Comparison of ENCODE assay signal across 10 mouse cellular contexts in the genomic region with DNA sequence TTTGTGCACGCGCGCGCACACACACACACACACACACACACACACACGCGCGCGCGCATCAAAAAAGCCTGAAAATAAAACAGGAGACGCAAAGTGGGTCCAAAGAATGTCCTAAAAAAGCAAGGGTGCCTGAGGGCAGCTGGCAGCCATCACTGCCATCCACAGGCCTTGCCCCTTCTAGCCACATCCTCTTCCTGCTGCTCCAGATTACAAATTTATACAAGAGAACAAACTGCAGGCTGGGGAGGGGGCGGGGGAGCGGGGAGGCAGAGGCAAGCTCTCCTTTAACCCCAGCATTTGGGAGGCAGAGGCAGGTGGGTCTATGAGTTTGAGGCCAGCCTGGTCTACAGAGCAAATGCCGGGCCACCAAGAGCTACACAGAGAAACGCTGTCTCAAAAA. TPM values are rescaled to one million over a fixed set of nuclear protein-coding genes. Genes with fewer than 3 reads are reported as not detected.
DNase-seq lines count a peak whose midpoint lies in the region; ATAC-seq and TF ChIP-seq lines count a peak whose summit lies in the region.
"Had no signal": no experiment of that assay in that cellular context is flagged by ENCODE, and none has a peak within 500 bp of the region (broad histone marks: within the 10 kb centered on the region; RNA-seq: fewer than 3 reads in every experiment).

No protein-coding gene starts in this region.

- no peak for TF ChIP-seq CTCF in midbrain, postnatal 0 days (IDR thresholded peaks at IDR 0.05)

- no peak overlapping the region for H3K9ac ChIP-seq in hindbrain, embryonic 15.5 days
- no peak overlapping the region for H3K9ac ChIP-seq in midbrain, postnatal 0 days (replicated peaks; ENCODE audit: low read length, poor library complexity, severe bottlenecking)

- WGBS in forebrain, embryonic 10.5 days, result 89% methylated on average over 14 of the region's 14 CpGs
- WGBS in hindbrain, embryonic 15.5 days, result 83% methylated on average over 14 of the region's 14 CpGs
- 84% methylated on average over 14 of the region's 14 CpGs for WGBS in midbrain, postnatal 0 days

- H3K4me3 ChIP-seq in forebrain, embryonic 10.5 days, result no peak overlapping the region
- no peak overlapping the region for H3K4me3 ChIP-seq in hindbrain, embryonic 15.5 days
- no peak overlapping the region for H3K4me3 ChIP-seq in midbrain, postnatal 0 days (ENCODE audit: low read depth, low read length)

- H3K36me3 ChIP-seq in forebrain, embryonic 10.5 days (replicated peaks), result 0 out of 2 replicates have a peak, but pooled peaks cover 5% of the 10 kb centered on the region
- no peaks in the 10 kb centered on the region for H3K36me3 ChIP-seq in hindbrain, embryonic 15.5 days
- no peaks in the 10 kb centered on the region for H3K36me3 ChIP-seq in midbrain, postnatal 0 days (ENCODE audit: insufficient read depth, low read length)

- H3K4me2 ChIP-seq in hindbrain, embryonic 15.5 days, result no peak overlapping the region
- no peak overlapping the region for H3K4me2 ChIP-seq in midbrain, postnatal 0 days (ENCODE audit: low read depth, low read length, poor library complexity, severe bottlenecking)

- DNase-seq in T-cell, adult 2 months (ENCODE audit: low spot score), result peak; percentile 52
- no peak for DNase-seq in forebrain, embryonic 10.5 days (ENCODE audit: extremely low spot score, low spot score)
- no peak for DNase-seq in midbrain, postnatal 0 days (ENCODE audit: low spot score)
- DNase-seq in MN1 (ENCODE audit: low spot score), result no peak
- no peak for DNase-seq in right cerebral cortex, postnatal 25 days
- DNase-seq in urinary bladder, adult 2 months (ENCODE audit: low spot score), result no peak
- no peak for DNase-seq in testis, postnatal 14 days (ENCODE audit: low spot score)
- DNase-seq: gastrocnemius, postnatal 36 days; layer of hippocampus, adult 9-11 months had no signal

- H3K27me3 ChIP-seq in forebrain, embryonic 10.5 days (ENCODE audit: poor library complexity, severe bottlenecking), result no peaks in the 10 kb centered on the region
- no peaks in the 10 kb centered on the region for H3K27me3 ChIP-seq in hindbrain, embryonic 15.5 days
- no peaks in the 10 kb centered on the region for H3K27me3 ChIP-seq in midbrain, postnatal 0 days (ENCODE audit: insufficient read depth, low read length)

- peak overlapping the region; percentile 67 for H3K27ac ChIP-seq in forebrain, embryonic 10.5 days
- H3K27ac ChIP-seq in hindbrain, embryonic 15.5 days (replicated peaks), result peak overlapping the region; percentile 70
- H3K27ac ChIP-seq in midbrain, postnatal 0 days (ENCODE audit: low read depth, low read length), result 0 out of 2 replicates have a peak overlapping the region, but pooled peaks have one; percentile 26

- no peak for ATAC-seq in hindbrain, embryonic 15.5 days (ENCODE audit: low FRiP score, low read depth)
- no peak for ATAC-seq in midbrain, postnatal 0 days (ENCODE audit: low FRiP score)

- no peaks in the 10 kb centered on the region for H3K9me3 ChIP-seq in forebrain, embryonic 10.5 days
- H3K9me3 ChIP-seq in hindbrain, embryonic 15.5 days, result no peaks in the 10 kb centered on the region
- no peaks in the 10 kb centered on the region for H3K9me3 ChIP-seq in midbrain, postnatal 0 days (ENCODE audit: low read length)

- H3K4me1 ChIP-seq in forebrain, embryonic 10.5 days, result peaks cover 99% of the 10 kb centered on the region
- H3K4me1 ChIP-seq in hindbrain, embryonic 15.5 days (replicated peaks), result peaks cover 73% of the 10 kb centered on the region
- 0 out of 2 replicates have a peak, but pooled peaks cover 2% of the 10 kb centered on the region for H3K4me1 ChIP-seq in midbrain, postnatal 0 days (ENCODE audit: insufficient read depth, low read length)

RNA-seq across cellular contexts. Expression of a gene that starts 42.0 kb away (rescaled TPM):
- polyA plus RNA-seq in forebrain, embryonic 10.5 days (2016; fragmentation: Nextera tagmentation; extraction: Ambion mirVana), result 24.3 and 25.5 TPM in 2 replicates
- 27.0 and 27.4 TPM in 2 replicates for polyA plus RNA-seq in hindbrain, embryonic 15.5 days (2015; fragmentation: Nextera tagmentation; extraction: Ambion mirVana)
- total RNA-seq in midbrain, postnatal 0 days (2014; rRNA removed), result 37.1 and 53.8 TPM in 2 replicates
- polyA plus RNA-seq in midbrain, postnatal 0 days (2015; fragmentation: Nextera tagmentation; extraction: Ambion mirVana), result 17.4 and 18.0 TPM in 2 replicates
- 7.5 and 8.7 TPM in 2 replicates for polyA plus RNA-seq in urinary bladder, adult 2 months (2012; rRNA removed)
